Mouse (Mus musculus): Measurements from ENCODE around the gene Hhipl1. TPM values are rescaled to one million over a fixed set of nuclear protein-coding genes. Genes with fewer than 3 reads are reported as not detected.

Gene Hhipl1
- total RNA-seq, 2 experiments from 2014 or later = 6.3 to 7.4 TPM

DNA sequence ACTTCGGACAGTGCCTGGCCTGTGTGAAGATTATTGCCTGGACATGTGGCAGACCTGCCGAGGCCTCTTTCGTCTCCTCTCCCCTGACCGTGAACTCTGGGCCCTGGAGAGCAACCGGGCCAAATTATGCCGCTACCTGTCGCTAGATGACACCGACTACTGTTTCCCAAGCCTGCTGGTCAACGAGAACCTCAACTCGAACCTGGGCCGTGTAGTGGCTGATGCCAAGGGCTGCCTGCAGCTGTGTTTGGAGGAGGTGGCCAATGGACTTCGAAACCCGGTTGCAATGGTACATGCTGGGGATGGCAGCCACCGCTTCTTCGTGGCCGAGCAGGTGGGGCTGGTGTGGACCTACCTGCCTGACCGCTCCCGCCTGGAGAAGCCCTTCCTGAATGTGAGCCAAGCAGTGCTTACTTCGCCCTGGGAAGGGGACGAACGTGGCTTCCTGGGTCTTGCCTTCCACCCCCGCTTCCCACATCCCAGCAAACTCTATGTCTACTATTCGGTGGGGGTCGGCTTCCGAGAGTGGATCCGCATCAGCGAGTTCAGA is 5.7 kb downstream of the Hhipl1 start:
- no peak for DNase-seq (ENCODE audit: low spot score in 2 of 2)

DNA sequence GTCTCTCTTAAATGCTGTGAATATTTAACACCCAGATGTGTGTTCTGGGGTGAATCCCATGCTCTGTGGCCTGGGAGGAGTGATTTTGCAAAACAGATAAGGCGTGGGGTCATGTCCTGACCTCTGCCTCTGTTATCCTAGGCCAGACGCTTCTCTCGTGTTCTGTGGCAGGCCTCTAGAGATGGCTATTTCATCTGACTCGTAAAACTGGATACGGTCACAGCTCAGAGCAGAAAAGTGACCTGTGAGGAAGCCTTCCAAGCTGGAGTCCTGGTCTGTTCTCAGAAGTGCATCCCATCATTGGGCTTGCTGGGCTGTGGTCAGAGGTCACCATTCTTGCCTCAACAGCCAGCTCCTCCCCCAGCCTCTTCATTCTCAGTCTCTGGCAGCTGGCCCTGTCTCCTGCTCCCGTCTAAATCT is 6.4 kb downstream of the Hhipl1 start:
- DNase-seq (ENCODE audit: low spot score in 2 of 2) = no peak

DNA sequence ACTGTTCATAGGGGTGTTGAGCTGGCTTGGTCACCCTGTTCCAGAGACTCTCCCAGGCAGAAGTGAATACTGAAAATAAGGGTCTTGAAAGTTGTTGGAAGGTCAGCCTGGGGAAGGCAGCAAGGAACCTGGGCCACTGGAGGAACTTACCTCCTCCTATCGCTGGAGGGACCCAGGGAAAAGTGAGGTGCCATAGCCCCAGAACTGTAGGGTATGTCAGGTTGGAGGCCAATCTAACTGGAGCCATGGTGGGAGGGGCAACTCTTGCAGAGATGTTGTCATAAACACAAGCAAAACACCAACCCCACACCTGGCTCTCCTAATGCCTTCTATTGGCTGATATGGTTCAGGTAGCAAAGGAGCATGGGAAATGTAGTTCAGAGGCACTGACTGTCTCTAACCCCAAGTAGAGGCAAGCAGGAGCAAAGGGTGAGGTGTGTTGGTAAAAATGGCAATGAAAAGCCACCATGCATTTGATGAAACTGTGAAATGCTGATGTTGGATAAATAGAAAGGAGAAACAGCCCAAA is 7.2 kb downstream of the Hhipl1 start:
- DNase-seq (ENCODE audit: low spot score in 2 of 2) = no peak

DNA sequence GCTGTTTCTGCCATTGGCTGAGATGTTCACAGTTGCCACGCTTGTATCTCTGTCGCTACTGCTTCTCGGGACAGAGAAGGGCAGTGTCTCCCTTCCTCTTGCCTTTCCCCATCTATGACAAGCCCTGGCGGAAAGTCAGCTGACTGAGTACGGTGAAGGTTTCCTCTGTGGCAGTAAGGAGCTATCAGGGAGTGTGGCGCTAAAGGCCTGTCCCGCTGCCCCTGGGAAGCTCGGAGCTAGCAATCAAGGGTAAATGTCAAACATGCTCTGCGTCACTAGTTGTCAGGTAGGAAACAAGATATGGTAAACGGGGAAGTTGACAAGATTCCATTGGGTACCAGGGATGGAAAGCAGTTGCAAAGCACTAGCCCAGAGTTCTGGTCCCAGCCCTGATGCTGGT is 9.7 kb downstream of the Hhipl1 start:
- no peak for DNase-seq (ENCODE audit: low spot score in 2 of 2)

DNA sequence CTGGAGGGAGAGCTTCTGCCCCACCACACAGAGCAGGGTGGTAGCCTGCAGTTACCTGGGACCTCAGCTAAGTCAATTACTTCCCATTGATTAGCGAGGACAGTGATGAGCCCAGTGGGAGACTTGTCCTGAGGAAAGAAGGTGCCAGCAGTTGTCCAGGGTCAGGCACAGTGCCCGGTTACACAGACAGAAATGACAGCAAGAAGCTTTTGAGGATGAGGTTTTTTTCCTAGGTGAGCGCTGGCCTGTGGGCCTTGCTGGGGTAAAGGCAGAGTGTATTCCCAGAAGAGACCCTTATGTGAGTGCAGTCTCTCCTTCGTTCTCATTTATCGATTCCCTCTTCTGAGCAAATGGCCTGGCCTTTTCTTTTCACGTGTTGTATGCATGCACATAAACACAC is 10.6 kb downstream of the Hhipl1 start:
- no peak for DNase-seq (ENCODE audit: low spot score in 2 of 2)

DNA sequence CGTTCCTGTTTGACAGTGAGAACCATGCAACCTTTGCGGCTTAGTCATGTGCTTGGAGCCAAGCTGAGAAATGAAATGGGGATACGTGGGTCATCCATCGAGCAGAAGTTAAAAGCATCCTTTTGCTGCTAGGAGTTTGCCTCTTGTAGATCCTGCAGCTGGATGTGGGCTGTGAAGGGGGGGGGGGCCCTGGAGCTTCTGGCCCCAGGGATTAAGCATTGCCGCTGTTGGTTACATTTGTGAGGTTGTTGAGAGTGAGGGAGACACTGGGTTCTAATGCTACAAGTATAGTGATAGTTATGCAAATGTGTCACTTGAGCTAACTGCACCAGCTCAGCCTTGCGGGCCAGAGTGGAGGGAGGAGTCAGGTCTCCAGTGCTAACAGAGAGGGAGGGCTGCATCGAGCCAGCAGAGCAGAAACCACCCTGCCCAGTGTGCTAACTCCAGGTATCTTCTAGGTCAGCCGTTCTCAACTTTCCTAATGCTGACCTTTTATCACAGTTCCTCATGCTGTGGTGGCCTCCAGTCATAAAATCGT is 11.2 kb downstream of the Hhipl1 start:
- no peak for DNase-seq (ENCODE audit: low spot score in 2 of 2)

DNA sequence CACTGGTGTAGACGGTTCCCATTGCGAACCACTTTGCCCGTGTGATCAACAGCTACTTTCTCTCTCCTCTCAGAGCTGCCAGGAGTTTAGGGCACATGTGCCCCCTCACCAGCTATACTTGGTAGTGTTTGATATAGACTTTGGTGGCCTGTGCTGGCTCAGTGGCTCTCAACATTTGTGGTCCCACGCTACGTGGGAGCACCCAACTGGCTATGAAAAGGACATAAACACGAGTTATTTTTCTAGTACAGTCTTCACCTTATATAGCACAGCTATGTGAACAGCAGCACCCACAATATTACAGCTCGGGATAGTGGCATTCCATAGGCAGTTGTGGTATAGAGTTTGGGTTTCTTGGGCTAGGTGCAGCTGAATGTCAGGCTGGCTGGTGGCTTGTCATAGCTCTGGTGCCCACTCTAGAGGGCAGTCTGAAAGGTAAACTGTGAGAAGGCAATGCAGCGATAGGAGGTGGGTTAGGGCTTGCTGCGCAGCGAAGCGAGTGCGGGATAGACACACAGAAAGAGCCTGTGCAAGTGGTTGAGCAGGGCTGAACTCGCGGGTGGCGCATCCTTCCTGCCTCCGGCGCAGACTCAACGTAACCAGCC is 11.9 kb downstream of the Hhipl1 start:
- no peak for DNase-seq (ENCODE audit: low spot score in 2 of 2)

DNA sequence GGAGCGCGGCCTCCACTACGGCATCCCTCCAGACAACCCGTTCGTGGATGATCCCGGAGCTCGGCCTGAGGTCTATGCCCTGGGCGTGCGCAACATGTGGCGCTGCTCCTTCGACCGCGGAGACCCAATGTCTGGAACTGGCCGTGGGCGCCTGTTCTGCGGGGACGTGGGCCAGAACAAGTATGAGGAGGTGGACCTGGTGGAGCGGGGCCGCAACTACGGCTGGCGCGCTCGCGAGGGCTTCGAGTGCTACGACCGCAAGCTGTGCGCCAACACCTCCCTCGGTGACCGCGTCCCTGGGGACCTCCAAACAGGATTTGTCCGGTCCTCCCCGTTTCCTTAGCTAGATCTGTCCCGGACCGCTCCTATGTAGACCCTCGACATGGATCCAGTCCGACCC is 12.4 kb downstream of the Hhipl1 start:
- DNase-seq (ENCODE audit: low spot score in 2 of 2) = no peak

DNA sequence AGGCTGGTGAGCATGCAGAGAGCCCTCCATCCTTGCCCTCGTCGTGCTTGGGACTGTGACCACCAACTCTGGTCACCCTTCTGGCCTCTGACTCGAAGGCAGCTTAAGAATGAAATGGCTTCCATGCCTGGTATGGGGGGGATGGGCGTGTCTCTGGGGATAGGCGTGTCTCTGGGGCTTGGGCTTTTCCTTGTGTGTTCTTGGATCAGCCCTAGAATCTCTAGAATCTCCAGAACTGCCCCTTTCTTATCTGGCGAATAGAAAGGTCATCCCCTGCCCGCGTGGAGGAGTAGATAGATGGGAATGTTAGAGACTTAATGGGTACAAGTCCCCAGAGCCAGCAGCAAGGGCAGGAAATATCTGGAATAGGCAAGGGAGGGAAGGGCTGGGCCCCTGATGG is 14.0 kb downstream of the Hhipl1 start:
- no peak for DNase-seq (ENCODE audit: low spot score in 2 of 2)

DNA sequence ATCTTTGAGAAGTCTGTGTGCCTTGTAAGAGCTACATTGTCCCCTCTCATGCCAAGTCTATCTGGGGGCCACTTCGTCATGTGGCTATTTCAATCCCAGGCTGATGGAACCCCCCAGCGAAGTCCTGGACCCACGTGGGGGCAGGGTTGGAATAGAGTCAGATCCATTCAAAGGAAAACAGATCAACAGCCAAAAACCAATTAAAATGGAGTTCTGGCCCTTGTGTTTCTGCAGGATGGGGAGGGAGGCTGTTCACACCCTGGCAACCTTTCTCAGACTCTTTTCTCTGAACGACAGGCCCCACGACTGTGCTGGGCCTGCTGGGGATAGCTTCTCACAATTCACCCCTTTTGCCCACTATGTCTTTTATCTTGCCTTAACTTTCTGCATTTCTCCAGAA is 20.3 kb downstream of the Hhipl1 start:
- DNase-seq (ENCODE audit: low spot score in 2 of 2) = peak; percentile 43 to 63

DNA sequence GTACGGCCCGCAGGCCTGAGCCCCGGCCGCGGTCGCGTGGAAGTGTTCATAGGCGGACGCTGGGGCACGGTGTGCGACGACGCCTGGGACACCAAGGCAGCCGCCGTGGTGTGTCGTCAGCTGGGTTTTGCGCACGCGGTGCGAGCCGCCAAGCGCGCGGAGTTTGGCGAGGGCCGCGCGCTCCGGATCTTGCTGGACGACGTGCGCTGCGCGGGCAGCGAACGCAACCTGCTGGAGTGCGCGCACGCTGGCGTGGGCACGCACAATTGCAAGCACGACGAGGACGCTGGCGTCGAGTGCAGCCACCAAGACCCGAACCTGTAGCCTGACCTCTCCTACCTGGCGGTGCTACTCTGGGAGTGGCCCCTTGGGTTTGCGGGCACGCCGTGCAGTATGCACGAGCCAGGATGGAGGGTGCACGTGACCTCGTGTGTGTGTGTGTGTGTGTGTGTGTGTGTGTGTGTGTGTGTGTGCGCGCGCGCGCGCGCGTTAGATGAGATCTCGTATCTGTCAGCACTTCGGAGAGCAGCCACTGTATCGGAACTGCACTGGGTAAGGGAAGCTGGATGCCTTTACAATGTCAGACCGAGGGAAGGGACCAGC is 21.9 kb downstream of the Hhipl1 start:
- DNase-seq (ENCODE audit: low spot score in 2 of 2) = peak; percentile 82 to 85

DNA sequence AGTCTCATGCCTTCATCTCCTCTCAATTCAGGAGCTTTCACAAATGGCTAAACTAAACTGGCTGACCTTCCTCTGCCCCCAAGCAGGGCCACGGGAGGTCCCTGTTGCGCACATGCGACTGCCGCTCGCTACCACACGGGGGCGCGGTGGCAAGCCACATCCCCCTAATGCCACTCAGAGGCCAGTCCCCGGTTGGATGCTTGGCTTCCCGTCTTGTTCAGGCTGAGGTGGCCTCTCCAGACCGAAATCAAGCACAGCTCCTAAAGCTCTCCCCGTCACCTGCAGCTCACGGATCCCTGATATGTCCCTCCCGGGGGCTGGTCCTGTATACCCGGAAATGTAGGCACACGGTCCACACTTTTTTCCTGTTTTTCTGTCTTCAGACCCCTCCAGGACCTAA is 27.0 kb downstream of the Hhipl1 start:
- DNase-seq (ENCODE audit: low spot score in 2 of 2) = peak; percentile 86 to 91

DNA sequence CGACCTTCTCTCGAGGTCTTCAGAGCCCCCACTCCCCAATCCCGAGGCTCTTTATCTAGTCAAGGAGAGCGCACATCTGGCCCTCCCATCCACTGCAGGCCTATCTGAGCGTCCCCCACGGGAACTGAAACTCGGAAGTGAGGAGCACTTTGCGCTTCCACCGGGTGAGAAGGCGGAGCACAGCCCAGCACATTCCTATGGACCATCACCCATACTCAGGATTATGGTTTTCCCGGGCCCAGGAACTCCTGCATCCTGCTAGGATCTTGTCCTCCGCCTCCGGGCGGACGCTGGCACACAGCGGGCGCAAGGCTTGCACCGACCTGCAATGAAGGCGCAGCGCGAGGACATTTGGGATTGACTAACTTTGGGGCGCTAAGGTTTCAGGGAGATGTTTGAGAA is 27.4 kb downstream of the Hhipl1 start:
- DNase-seq (ENCODE audit: low spot score in 2 of 2) = no peak

DNA sequence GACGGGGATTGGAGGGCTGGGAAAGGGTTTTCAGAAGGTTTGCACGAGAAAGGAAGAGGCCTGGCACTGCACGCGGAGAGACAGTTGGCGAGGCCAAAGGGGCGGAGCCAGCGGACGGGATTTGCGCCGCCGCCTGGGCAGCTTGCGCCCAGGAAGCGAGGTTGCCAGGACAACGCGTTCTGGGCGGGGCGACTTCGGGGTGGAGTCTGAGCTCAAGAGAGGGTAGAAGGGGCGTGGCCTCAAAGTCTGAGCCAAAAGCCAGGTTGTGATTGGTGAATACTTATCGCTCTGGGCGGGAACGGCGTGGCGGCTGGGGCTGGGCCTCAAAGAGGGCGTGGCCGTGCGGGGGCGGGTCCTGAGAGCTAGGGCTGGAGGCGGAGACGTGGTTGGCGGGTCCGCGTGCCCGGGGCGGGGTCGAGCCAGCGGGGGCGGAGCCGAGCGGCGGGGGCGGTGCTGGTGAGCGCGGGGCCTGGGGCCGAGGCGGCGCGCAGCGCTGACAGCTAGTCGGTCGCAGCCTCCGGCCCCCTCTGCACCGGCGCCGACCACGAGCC is 27.9 kb downstream of the Hhipl1 start, which contains the start of gene Cyp46a1:
TSS of gene Cyp46a1 (plus strand) at position 487 of the 551 bp plus-strand sequence.
- DNase-seq (ENCODE audit: low spot score in 2 of 2) = peak; percentile 100

DNA sequence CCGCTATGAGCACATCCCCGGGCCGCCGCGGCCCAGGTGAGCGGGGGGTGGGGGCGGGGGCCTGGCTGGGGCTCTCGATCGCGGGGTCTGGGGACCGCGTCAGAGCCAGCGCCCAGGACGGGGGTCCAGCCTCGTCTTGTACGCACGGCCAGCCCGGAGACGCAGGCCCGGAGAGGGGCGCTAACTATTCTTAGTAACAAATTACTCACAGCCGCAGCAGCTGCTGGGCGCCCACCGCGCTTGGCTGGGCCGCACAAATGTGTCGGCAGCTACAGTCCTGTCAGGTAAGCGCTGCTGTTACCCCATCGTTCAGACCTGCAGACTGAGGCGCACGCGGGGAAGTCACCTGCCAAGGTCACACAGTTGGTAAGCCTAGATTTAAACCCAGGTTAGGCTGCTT is 28.5 kb downstream of the Hhipl1 start:
- peak in 1 of 2 experiments; percentile 57 for DNase-seq (ENCODE audit: low spot score in 2 of 2)

DNA sequence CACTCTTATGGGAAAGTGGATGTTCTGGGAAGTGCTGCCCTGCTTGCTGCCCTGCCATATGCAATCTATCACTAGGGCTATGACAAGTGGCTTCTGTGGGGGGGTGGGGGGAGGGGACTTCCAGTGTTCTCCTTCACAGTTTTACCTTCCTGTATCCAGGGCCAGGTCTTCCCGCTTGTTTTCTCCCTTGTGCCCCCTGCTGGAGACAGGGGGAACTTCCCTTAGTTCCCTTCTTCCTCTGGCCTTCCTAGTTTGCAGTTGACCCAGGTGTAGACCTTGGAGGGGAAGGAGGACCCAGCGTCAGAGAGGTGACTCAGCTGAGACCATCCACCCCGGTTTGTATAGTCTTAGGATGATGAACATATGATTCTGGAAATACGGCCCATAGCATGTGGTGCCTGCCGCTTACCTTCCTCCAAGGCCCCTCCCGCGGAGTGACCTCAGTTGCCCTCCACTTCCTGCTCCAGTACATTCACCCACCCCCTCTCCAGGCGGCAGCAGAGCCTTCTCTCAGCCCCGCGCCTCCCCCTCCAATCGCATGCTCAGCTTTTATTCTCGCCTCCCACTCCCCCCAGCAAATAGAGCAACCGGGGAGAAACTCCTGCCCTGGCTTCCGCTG is 32.6 kb downstream of the Hhipl1 start:
- DNase-seq (ENCODE audit: low spot score in 2 of 2) = peak in 1 of 2 experiments; percentile 51

DNA sequence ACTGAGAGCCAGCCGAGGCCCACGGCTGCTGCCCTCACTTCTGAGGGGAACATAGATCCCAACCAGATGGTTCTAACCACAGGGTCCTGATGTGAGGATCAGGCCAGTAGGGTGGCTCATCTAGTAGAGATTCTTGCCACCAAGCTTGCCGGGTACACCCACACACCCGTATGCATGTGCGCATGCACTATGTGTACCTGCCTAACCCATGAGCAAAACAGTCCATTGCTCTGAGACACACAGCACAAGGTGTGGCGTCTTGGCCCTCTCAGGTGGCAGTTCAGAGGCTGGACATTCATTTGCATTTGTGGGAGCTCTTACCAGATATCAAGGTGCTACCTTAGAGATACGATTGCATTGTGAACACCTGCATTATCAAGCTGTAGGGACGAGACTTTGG is 42.1 kb downstream of the Hhipl1 start:
- no peak for DNase-seq (ENCODE audit: low spot score in 2 of 2)

DNA sequence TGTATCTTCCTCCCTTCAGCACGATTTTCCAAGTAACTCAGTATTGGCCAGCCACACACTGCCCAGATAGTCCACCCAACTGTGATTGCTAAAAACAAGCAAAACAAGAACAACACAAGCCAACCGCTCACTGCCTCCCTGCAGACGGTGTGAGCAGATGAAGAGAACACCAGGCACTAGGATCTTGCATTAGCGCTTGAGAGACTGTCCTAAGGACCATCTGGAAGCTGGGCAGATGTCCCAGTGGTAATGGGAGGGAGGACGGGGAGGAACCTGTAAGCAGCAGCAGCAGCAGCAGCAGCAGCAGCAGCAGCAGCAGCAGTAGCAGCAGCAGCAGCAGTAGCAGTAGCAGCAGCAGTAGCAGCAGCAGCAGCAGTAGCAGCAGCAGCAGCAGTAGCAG is 43.0 kb downstream of the Hhipl1 start:
- peak in 1 of 2 experiments; percentile 58 for DNase-seq (ENCODE audit: low spot score in 2 of 2)

DNA sequence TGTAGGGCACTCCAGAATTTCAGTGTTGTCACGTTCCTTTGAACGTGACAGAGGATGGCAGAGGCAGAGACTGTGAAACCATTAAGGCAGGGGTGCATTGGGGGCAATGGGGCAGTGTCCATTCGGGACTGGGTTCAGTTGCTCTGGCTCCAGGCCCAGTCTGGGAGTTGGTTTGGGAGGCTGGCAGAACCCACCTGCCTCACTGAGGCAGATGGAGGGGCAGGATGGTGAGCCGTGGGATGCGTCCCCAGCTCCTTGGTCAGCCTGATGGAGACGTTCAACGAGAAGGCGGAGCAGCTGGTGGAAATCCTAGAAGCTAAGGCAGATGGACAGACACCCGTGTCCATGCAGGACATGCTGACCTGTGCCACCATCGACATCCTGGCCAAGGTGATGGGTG is 44.9 kb downstream of the Hhipl1 start:
- DNase-seq (ENCODE audit: low spot score in 2 of 2) = no peak

DNA sequence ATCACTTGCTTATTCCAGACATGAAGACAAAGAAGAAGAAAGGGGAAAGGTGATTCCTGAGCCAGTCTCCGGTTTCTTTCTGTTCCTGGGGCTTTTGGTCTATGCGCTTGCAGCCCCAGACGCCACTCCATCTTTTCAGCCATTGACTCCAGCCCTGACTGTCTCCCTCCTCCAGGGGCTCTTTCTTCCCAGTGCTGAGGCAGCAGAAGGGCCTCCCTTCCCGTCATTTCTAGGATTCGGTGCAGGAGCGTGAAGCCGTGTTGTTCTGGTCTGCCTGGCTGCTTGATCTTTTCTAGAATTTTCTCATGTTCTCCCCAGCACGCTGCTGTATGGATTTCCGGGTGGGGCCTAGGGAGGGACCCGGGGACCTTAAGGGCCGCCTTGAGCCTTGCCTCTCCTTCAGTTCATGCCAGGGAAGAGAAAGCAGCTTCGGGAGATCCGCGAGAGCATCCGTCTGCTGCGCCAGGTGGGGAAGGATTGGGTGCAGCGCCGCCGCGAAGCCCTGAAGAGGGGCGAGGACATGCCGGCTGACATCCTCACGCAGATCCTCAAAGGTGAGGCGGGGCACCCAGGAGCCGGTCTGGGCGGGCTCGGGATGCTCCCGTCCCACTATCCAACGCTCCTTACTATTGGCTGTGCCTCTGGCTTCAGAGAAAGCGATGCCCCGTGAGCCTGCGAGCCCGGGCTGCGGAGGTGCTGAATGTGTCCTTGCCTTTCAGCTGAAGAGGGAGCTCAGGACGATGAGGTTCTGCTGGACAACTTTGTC is 46.5 kb downstream of the Hhipl1 start:
- DNase-seq (ENCODE audit: low spot score in 2 of 2) = no peak

DNA sequence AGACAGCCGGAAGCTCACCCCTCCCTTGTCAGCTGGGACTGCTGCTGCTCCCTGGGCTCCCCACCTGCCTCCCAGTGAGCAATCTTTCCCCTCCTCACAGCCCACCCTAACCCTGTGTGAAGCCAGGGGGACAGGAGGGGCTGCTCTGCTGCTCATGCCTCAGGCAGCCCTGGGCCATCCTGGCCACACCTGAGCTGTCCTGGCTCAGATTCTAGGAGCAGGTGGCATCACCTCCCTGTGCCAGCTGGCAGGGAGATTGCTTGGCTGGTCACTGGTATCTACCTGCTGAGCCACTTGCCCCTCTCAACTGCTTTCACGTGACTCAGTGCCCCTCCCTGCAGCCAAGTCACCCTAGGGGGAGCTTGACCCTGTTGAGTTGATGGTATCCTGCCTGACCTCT is 48.2 kb downstream of the Hhipl1 start:
- DNase-seq (ENCODE audit: low spot score in 2 of 2) = no peak
